Mouse (Mus musculus): ENCODE measurements around the gene Kbtbd7.

GRCm38 (mm10) chr14:79393289-79393688, 33.0 kb upstream of the Kbtbd7 start:
- no peak for TF ChIP-seq CTCF (IDR thresholded peaks at IDR 0.05; ENCODE audit: insufficient read depth, low read depth, low read length)
- no peak for TF ChIP-seq POLR2A (IDR thresholded peaks at IDR 0.05; ENCODE audit: insufficient read depth, low read depth, low read length)

Data from olfactory bulb, adult 2 months (tissue).